Mouse (Mus musculus): ENCODE measurements around the gene Gng13.

DNA sequence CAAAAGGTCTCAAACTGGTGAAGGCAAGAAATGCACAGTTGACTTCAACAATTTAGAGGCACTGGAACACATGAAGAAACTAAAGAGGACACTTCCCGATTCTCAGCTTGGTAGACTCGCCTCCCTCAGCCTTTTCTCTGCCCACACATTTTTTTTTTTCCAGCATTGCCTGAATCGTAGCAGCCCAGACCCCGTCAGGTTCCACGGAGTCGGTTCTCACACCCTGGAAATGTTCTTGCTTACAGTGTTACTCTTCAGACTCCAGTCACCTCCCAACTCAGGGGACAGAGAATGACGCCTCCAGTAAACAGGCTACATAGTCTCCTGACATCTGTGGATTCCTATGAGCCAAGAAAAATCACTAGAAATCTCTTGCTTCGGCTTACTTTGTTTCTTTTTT is 43.2 kb downstream of the Gng13 start:
- no peak for TF ChIP-seq CTCF (IDR thresholded peaks at IDR 0.05; ENCODE audit: low read depth)
- no peak for TF ChIP-seq EP300 (IDR thresholded peaks at IDR 0.05; ENCODE audit: low read depth)

Measured in heart, postnatal 0 days (tissue).